Mouse (Mus musculus): ENCODE measurements around the gene Mob3b.

Gene Mob3b

GRCm38 (mm10) chr4:35005068-35005769 is 152.1 kb downstream of the Mob3b start:
- DNase-seq (ENCODE audit: low spot score in 2 of 2): no peak

- DNase-seq (ENCODE audit: low spot score in 2 of 2): no peak
Measured at GRCm38 (mm10) chr4:35004473-35004872, 152.8 kb downstream of the Mob3b start.

- DNase-seq (ENCODE audit: low spot score in 2 of 2): no peak
Measured at GRCm38 (mm10) chr4:35003550-35004326, 153.5 kb downstream of the Mob3b start.

GRCm38 (mm10) chr4:34996616-34997015 is 160.7 kb downstream of the Mob3b start:
- no peak for DNase-seq (ENCODE audit: low spot score in 2 of 2)

GRCm38 (mm10) chr4:34993639-34993975 is 163.7 kb downstream of the Mob3b start:
- no peak for DNase-seq (ENCODE audit: low spot score in 2 of 2)

- DNase-seq (ENCODE audit: low spot score in 2 of 2): no peak
Measured at GRCm38 (mm10) chr4:34992866-34993638, 164.2 kb downstream of the Mob3b start.

GRCm38 (mm10) chr4:34991891-34992865 is 165.1 kb downstream of the Mob3b start:
- no peak for DNase-seq (ENCODE audit: low spot score in 2 of 2)

- DNase-seq (ENCODE audit: low spot score in 2 of 2): no peak
Measured at GRCm38 (mm10) chr4:34991116-34991515, 166.2 kb downstream of the Mob3b start.

GRCm38 (mm10) chr4:34990659-34991058 is 166.6 kb downstream of the Mob3b start:
- DNase-seq (ENCODE audit: low spot score in 2 of 2): no peak

- no peak for DNase-seq (ENCODE audit: low spot score in 2 of 2)
Measured at GRCm38 (mm10) chr4:34987568-34987967, 169.7 kb downstream of the Mob3b start.

- DNase-seq (ENCODE audit: low spot score in 2 of 2): no peak
Measured at GRCm38 (mm10) chr4:34987109-34987508, 170.2 kb downstream of the Mob3b start.

GRCm38 (mm10) chr4:34986647-34987046 is 170.6 kb downstream of the Mob3b start:
- DNase-seq (ENCODE audit: low spot score in 2 of 2): no peak

GRCm38 (mm10) chr4:34984377-34984776 is 172.9 kb downstream of the Mob3b start:
- DNase-seq (ENCODE audit: low spot score in 2 of 2): no peak

- no peak for DNase-seq (ENCODE audit: low spot score in 2 of 2)
Measured at GRCm38 (mm10) chr4:34983511-34983910, 173.8 kb downstream of the Mob3b start.

- no peak for DNase-seq (ENCODE audit: low spot score in 2 of 2)
Measured at GRCm38 (mm10) chr4:34981301-34982172, 175.7 kb downstream of the Mob3b start.

GRCm38 (mm10) chr4:34980461-34981039 is 176.7 kb downstream of the Mob3b start:
- DNase-seq (ENCODE audit: low spot score in 2 of 2): no peak

GRCm38 (mm10) chr4:34976916-34977702 is 180.2 kb downstream of the Mob3b start:
- no peak for DNase-seq (ENCODE audit: low spot score in 2 of 2)

GRCm38 (mm10) chr4:34976331-34976778 is 180.9 kb downstream of the Mob3b start:
- DNase-seq (ENCODE audit: low spot score in 2 of 2): no peak

- DNase-seq (ENCODE audit: low spot score in 2 of 2): no peak
Measured at GRCm38 (mm10) chr4:34974795-34975194, 182.5 kb downstream of the Mob3b start.

Measured in left cerebral cortex, adult 9 months (tissue).